Mouse (Mus musculus): Measurements from ENCODE around the gene Map3k6. TPM values are rescaled to one million over a fixed set of nuclear protein-coding genes. Genes with fewer than 3 reads are reported as not detected.

The Map3k6 gene
- total RNA-seq, 2 experiments from 2014 or later = 3.9 to 5.9 TPM

DNA sequence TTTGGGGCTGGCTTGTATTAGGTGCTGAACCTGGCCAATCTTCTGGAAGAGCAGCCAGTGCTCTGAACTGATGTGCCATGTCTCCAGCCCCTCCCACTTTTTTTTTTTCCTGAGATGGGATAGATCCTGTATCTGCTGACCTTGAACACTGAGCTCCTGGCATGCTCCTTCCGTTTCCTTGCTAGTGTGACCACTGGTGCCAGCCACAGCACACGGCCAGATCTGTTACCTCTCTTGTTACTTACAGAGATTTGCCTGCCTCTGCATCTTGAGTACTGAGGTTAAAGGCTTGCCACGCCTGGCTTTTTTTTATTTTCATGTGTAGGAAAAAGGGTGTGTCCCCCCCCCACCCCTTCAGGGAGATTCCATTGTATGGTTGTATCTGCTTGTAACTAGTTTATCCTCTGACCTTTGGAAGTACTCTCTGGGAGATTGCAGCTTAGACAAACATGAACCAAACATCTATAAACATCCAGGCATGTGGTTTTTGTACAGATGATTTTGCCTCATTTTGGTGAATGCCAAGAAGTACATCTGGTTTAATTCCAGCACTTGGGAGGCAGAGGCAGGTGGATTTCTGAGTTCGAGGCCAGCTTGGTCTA is 46.0 kb downstream of the Map3k6 start:
- no peak for DNase-seq

DNA sequence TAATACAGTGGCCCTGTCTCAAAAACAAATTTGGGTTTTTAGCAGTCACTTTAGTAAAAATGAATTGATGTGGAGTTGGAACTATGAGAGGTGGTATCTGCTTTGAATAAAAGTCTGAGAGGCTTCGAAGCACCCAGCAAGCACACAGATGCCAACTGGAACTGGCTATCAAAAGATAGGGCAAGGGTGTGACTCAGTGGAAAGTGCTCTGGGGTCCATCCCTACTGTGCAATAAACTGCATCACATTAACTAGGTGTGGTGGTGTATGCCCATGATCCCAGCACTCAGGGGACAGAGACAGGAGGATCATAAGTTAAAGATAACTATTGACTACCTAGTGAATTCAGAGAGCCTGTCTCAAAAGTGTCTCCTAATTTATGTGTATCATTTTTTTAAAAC is 50.6 kb downstream of the Map3k6 start:
- DNase-seq = no peak

DNA sequence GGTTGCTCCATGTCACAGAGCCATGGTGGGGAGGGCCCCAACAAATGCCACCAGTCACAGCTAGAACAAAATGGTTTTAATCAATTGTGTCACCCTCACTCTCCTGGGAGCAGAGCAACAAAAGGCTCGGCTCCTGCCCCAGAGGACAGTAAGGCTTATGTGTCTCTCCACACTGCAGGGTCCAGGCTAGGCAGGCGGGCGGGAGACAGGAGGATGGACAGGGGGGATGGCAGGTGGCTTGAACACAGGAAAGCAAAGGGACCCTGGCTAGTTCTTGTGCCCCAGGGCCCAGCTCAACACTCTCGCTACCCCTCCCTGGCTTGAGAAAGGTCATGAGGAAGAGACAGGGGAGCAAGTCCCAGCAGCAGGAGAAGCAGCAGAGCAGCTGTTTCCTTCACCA is 51.8 kb downstream of the Map3k6 start:
- no peak for DNase-seq

DNA sequence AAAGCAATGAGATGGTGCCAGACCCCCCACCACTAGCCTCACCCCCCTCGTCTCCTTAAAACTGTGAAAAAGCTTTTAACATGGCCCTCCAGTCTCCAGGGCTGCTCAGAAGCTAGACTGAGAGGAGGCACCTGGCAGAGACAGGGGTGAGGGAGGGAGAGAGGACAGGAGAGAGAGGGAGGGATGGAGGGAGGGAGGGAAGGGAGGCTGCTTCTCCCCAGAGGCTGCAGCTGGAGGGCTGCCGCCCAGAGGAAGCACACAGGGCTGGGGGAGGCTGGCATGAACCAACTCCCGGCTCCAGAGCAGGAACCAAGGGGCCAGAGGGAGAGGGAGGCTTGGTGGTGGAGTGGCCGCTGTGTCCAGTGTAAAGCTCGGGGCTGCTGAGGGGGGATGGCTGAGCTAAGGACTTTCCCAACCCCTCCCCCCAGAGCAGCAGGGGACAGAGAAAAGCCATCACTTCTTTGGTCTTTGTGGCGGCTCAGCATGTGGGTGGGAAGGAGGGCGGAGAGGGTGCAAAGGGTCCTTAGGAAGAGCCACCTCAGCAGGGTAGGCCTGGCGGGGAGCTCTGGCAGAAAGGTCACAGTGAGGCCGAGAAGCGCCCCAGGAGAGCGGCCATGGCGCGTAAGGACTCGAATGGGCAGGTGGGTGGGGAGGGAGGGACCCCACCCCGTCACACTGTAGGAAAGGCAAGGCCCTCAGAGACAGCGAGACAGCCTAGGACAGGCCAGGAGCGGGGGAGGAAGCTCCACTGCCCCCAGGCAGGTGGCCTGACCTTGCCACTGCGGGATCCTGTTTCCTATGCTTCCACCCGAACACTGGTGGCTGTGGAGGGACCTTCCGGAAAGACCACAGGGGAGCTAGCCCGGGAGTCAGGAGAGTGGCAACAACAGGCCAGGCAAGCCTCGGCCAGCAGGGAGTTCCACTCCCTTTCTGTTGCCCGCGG is 52.6 kb downstream of the Map3k6 start:
- no peak for DNase-seq

DNA sequence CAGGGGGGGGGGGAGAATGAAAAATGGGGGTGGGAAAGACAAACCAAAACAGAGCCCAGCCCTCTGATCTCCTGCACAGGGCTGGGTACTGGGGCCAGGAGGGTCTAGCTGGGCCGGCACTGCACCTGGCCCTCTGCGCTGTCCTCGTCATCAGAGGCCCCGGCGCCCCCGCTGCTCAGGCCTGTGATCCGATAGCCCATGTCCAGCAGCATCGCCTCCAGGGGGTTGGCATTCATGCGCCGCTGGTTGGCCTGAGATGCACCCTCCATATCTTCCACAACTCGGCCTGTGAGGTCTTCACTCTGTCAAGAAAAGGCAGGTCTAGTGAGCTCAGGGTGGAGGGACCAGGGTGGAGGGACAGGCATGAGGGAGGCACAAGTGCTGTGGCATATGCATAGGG is 53.5 kb downstream of the Map3k6 start:
- DNase-seq = no peak

DNA sequence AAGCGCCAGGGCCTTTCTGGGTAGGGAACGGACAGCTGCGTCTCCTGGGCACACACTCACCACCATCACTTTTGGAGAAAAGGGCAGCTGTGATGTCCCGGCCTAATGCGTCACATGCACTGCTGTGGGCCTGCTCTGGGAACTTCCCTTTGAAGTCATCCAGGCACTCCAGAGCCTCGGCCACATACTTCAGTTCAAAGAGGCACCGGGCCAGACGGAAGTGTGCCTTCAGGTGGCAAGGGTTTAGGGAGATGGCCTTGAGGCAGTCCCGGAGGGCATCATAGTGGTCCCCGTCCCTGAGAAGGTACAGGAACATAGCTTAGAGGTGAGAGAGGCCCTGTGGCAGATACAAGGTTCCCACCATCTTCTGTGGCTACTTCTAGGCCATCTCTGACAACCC is 56.7 kb downstream of the Map3k6 start:
- no peak for DNase-seq

DNA sequence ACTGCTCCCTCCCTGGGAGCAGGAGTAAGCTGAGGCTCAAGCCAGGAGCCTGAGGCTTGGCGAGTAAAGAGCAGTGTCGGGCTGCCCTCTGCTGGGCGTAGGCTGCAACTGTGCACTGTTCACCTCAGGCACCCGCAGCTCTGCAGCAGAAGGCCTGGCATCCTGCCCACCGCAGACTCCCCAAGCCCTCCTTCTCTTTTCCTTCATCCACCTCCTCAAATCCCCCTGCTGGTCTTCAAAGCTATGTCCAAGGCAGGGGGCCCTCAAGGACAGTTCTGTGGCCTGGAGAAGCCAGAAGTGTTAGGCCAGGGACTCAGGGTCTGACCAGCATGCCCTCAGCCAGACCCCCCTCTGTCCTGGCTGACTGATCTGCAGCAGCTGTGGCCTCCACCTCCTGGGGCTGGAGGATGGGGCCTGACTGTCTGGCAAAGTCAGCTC is 57.2 kb downstream of the Map3k6 start:
- peak; percentile 81 to 84 for DNase-seq

DNA sequence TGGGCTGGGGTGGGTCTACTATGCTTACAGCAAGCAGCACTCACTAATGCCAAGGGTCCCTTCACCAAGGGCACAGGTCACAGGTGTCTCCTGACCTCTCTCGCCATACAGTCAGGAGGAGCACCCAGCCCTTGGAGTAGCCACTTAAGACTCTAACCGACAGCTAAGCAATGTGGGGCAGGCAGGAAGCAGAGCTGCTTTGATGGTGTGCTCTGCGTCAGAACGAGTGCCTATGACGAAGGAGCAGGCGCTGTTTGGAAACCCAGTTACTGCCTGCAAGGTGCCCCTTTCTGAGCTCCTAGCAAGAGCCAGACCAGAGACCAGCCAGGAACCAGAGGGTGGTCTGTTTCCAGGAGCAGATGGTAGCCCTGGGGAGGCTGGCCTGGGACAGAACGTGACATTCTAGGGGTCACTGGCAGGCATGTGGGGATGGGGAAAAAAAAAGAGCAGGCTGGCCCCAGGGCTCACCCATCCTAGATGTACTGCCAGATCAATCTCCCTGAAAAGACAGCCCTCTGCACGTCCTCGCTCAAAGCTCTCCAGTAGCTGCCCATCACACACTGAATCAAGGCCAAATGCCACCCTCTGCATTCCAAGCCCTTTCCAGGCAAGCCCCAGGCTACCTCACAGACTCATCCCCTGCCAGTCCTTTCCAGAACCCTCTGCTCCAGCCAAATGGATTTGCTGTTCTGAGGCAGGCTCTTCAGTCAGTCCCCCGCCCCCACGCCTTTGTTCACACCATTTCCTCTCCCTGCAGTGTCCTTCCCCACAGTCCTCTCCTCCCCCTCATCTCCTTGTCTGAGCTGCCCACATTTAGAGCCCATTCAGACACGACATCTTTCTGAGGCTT is 58.1 kb downstream of the Map3k6 start:
- peak; percentile 58 to 63 for DNase-seq

DNA sequence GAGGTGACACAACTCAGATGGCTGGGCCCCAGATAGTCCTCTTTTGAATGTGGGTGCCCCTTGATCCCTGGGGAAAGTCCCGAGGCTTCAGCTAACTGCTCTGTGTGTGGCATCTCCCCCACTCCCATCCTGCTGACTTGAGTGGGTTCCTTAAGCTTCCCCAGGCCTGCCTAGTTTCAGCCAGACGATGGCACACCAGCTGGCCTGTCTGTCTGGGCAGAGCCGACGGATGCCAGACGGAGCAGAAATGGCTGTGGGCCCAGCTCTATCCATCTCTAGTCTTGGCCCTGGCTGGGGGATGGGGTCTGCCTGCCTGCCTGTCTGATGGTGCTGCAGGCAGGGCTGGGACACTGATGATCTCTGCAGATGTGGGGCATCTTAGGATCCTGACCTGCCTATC is 59.1 kb downstream of the Map3k6 start:
- peak; percentile 67 to 69 for DNase-seq

DNA sequence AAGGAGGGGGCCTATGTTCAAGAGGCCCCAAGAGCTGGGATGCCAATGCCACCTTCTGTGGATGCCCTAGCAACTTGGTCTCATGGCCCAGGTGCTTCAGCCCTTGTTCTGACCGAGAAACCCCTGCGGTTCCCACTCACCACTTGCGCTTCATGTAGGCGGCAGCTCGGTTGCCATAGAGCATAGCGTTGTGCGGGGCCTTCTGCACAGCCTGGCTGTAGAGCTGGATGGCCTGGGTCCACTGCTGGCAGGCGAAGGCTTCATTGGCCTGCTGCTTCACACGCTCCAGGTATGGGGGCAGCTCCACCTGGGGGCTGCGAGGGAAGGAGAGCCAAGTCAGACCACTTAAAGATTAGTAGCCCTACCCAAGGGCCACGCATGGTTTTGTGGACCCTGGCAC is 59.8 kb downstream of the Map3k6 start:
- no peak for DNase-seq

DNA sequence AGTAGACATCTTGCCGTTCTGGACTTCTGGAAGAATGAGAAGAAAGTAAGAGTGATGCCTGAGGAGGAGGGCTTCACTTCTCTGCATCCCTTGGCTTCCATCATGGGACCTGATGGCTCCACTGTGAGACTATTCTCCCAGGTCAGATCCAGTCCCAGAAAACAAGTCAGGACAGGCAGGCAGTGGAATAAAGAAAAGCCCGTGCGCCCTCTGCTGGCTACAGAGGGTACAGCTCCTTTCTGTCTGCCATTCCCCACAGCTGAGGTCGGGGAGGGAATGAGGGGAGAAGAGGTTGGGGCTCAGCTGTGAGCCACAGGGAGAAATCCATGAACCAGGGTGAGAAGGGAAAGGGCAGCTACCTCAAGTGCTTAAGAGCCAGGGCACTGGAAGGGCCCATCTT is 61.2 kb downstream of the Map3k6 start:
- peak; percentile 70 to 79 for DNase-seq

Small RNA genes lying within 50 kb of the gene (microRNA-seq; reads per million reads assigned to microRNA genes)
- 0.90 to 1.1 reads per million in 2 experiments for gene Mir7017

Other genes starting within 250 kb of the Map3k6 start
- gene Ahdc1, start 229.6 kb upstream of the Map3k6 start, total RNA-seq (2021) = 100 to 1,000 TPM; 111 to 113 TPM
- 10 to 100 TPM; 28.7 to 32.8 TPM for gene Wasf2, start 110.3 kb upstream of the Map3k6 start, total RNA-seq (2021)
- 1 to 10 TPM; 3.7 to 5.8 TPM for gene Cd164l2, start 28.7 kb upstream of the Map3k6 start, total RNA-seq (2021)
- gene Gpr3, start 28.3 kb upstream of the Map3k6 start, total RNA-seq (2021) = 1 to 10 TPM; 6.8 to 7.3 TPM
- under 1 TPM; 0.70 to 0.99 TPM for gene Sytl1, start 22.3 kb downstream of the Map3k6 start, total RNA-seq (2021)
- gene Tmem222, start 37.0 kb downstream of the Map3k6 start, total RNA-seq (2021) = 10 to 100 TPM; 85.0 to 92.1 TPM
- gene Wdtc1, start 112.7 kb downstream of the Map3k6 start, total RNA-seq (2021) = 10 to 100 TPM; 78.5 to 78.9 TPM
- gene Slc9a1, start 128.9 kb downstream of the Map3k6 start, total RNA-seq (2021) = 10 to 100 TPM; 60.1 to 63.9 TPM
- gene Tent5b, start 239.3 kb downstream of the Map3k6 start, total RNA-seq (2021) = not detected

Data from layer of hippocampus, postnatal 36 days (tissue).